Mouse (Mus musculus) lung, embryonic 15.5 days (tissue): ENCODE data around the gene Slc46a2. TPM values are rescaled to one million over a fixed set of nuclear protein-coding genes. Genes with fewer than 3 reads are reported as not detected.

Experiments used
- ATAC-seq: fragments of 200-750 bp; cut with Nextera tagmentation; 2 replicates; pipeline ENCODE4 v1.8.0; 2017; ENCODE audit warnings: moderate number of reproducible peaks, borderline replicate concordance; ENCODE audit not compliant: low FRiP score, low TSS enrichment; ENCODE audit errors: extremely low read depth
- H3K27ac ChIP-seq: fragments of 300-500 bp; sonication (generic); 2 replicates; pipeline ENCODE4 v1.5.1; 2015; ENCODE audit warnings: moderate library complexity, mild to moderate bottlenecking, inconsistent platforms
- H3K27me3 ChIP-seq: fragments of 300-500 bp; sonication (generic); 2 replicates; pipeline ENCODE4 v1.6.1; 2015; ENCODE audit warnings: inconsistent platforms
- H3K36me3 ChIP-seq: fragments of 300-500 bp; sonication (generic); 2 replicates; pipeline ENCODE4 v1.6.1; 2015; ENCODE audit warnings: inconsistent platforms
- H3K4me1 ChIP-seq: fragments of 300-500 bp; sonication (generic); 2 replicates; pipeline ENCODE4 v1.6.1; 2015; ENCODE audit warnings: inconsistent platforms
- H3K4me2 ChIP-seq: fragments of 300-500 bp; sonication (generic); 2 replicates; pipeline ENCODE4 v1.6.1; 2015; ENCODE audit warnings: inconsistent platforms, mild to moderate bottlenecking, moderate library complexity
- H3K4me3 ChIP-seq: fragments of 300-500 bp; sonication (generic); 2 replicates; pipeline ENCODE4 v1.5.1; 2015; ENCODE audit warnings: mild to moderate bottlenecking, inconsistent platforms
- H3K9ac ChIP-seq: fragments of 300-500 bp; sonication (generic); 2 replicates; pipeline ENCODE4 v1.6.1; 2015; ENCODE audit warnings: inconsistent platforms
- H3K9me3 ChIP-seq: fragments of 300-500 bp; sonication (generic); 2 replicates; pipeline ENCODE4 v1.6.1; 2016; ENCODE audit warnings: inconsistent platforms
- WGBS: fragments of 180-500 bp; shearing (Covaris S2); methylation state at CpG from one replicate; pipeline ENCODE4 v1.1.7; 2015; 5-methylcytosine and 5-hydroxymethylcytosine counted together
- polyA plus RNA-seq: library from polyadenylated mRNA; unstranded; fragments of >200 nt; fragmentation: Nextera tagmentation; extraction: Ambion mirVana; gene quantifications from 2 replicates; pipeline ENCODE4 v1.2.1, GENCODE M21; 2015

The Slc46a2 gene
- polyA plus RNA-seq, 1 experiment from 2014 or later = 3.4 TPM

- Histone ChIP-seq H3K4me1 (0 out of 2 replicates have a peak, but pooled peaks cover 4% of the 10 kb centered on the region), H3K36me3 (no peaks in the 10 kb centered on the region), H3K27ac (no peak overlapping the region), H3K4me2 (no peak overlapping the region), H3K27me3 (no peaks in the 10 kb centered on the region), H3K9me3 (no peaks in the 10 kb centered on the region), H3K9ac (no peak overlapping the region), H3K4me3 (no peak overlapping the region)
- no peak for ATAC-seq
- 91% methylated on average over 5 of the region's 5 CpGs for WGBS
Observed at GRCm38 (mm10) chr4:59887011-59887410, 27.8 kb downstream of the Slc46a2 start.

DNA sequence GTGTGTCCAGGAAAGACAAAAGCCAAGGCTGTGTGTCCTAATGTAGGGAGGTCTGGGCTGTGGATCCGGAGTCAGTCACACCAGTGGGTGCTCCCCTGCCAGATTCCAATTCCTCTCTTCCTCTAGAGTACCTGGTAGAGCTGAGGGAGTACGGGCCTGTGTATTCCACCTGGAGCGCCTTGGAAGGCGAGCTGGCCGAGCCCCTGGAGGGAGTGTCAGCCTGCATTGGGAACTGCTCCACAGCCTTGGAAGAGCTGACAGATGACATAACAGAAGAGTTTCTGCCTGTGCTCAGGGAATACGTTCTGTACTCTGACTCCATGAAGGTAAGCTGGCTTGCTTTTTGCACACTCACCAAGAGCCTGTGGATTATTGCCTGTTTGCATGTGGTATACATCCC is 28.6 kb downstream of the Slc46a2 start:
- H3K4me1 ChIP-seq = 0 out of 2 replicates have a peak, but pooled peaks cover 4% of the 10 kb centered on the region
- H3K27me3 ChIP-seq = no peaks in the 10 kb centered on the region
- no peaks in the 10 kb centered on the region for H3K9me3 ChIP-seq
- no peak overlapping the region for H3K27ac ChIP-seq
- H3K4me3 ChIP-seq = no peak overlapping the region
- WGBS = 89% methylated on average over 6 of the region's 6 CpGs
- no peak overlapping the region for H3K4me2 ChIP-seq
- ATAC-seq = no peak
- no peaks in the 10 kb centered on the region for H3K36me3 ChIP-seq
- H3K9ac ChIP-seq = no peak overlapping the region

DNA sequence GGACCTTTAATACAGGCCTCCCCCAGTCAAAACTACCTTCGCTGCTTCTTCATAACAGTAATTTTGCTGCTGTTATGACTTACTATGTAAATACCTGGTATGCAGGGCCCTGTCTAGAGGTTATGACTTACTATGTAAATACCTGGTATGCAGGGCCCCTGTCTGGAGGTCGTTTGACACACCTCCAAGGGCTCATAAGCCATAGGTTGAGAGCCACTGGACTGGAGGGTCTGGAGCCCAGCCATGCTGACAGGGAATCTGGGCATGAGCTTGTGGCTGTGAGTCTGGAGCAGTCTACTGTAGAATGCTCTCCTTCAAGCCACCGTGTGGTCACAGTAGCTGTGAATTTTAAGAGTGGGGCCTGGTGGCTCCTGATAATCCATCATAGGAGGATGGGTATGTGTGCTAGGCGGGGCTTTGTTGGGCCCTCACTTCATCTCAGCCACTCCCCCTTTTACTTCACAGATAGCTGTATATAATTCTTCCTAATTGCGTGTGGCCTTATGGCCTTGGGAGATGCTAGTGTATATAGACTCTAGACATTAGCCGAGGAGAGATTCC is 30.6 kb downstream of the Slc46a2 start:
- no peak overlapping the region for H3K27ac ChIP-seq
- H3K9me3 ChIP-seq = no peaks in the 10 kb centered on the region
- H3K27me3 ChIP-seq = no peaks in the 10 kb centered on the region
- WGBS = 58% methylated on average over 6 of the region's 6 CpGs
- ATAC-seq = peak; percentile 50; the same call in 1 of the 2 replicates
- H3K4me3 ChIP-seq = no peak overlapping the region
- peaks cover 4% of the 10 kb centered on the region; the same call in 1 of the 2 replicates for H3K36me3 ChIP-seq
- H3K4me2 ChIP-seq = no peak overlapping the region
- H3K4me1 ChIP-seq = 0 out of 2 replicates have a peak, but pooled peaks cover 4% of the 10 kb centered on the region
- H3K9ac ChIP-seq = no peak overlapping the region

GRCm38 (mm10) chr4:59881210-59881609 is 33.6 kb downstream of the Slc46a2 start:
- Histone ChIP-seq H3K4me2 (no peak overlapping the region), H3K27ac (no peak overlapping the region), H3K36me3 (peaks cover 4% of the 10 kb centered on the region; the same call in 1 of the 2 replicates), H3K9ac (no peak overlapping the region), H3K4me3 (no peak overlapping the region), H3K27me3 (no peaks in the 10 kb centered on the region), H3K9me3 (no peaks in the 10 kb centered on the region), H3K4me1 (0 out of 2 replicates have a peak, but pooled peaks cover 4% of the 10 kb centered on the region)
- 75% methylated on average over 2 of the region's 2 CpGs for WGBS
- no peak for ATAC-seq

- Histone ChIP-seq H3K27me3 (no peaks in the 10 kb centered on the region), H3K27ac (peak overlapping the region; percentile 29; the same call in 1 of the 2 replicates), H3K4me1 (0 out of 2 replicates have a peak, but pooled peaks cover 4% of the 10 kb centered on the region), H3K9ac (no peak overlapping the region), H3K4me3 (no peak overlapping the region), H3K4me2 (no peak overlapping the region), H3K9me3 (no peaks in the 10 kb centered on the region), H3K36me3 (peaks cover 4% of the 10 kb centered on the region; the same call in 1 of the 2 replicates)
- WGBS = 62% methylated on average over 5 of the region's 5 CpGs
- ATAC-seq = no peak
Observed at GRCm38 (mm10) chr4:59880725-59881124, 34.1 kb downstream of the Slc46a2 start.

GRCm38 (mm10) chr4:59879444-59879843 is 35.4 kb downstream of the Slc46a2 start:
- no peak for ATAC-seq
- H3K27ac ChIP-seq = no peak overlapping the region
- H3K36me3 ChIP-seq = peaks cover 4% of the 10 kb centered on the region; the same call in 1 of the 2 replicates
- H3K9me3 ChIP-seq = no peaks in the 10 kb centered on the region
- no peak overlapping the region for H3K4me2 ChIP-seq
- H3K4me3 ChIP-seq = no peak overlapping the region
- H3K9ac ChIP-seq = no peak overlapping the region
- H3K4me1 ChIP-seq = 0 out of 2 replicates have a peak, but pooled peaks cover 2% of the 10 kb centered on the region
- no peaks in the 10 kb centered on the region for H3K27me3 ChIP-seq
- 81% methylated on average over 3 of the region's 3 CpGs for WGBS

- Histone ChIP-seq H3K9me3 (no peaks in the 10 kb centered on the region), H3K27me3 (no peaks in the 10 kb centered on the region), H3K27ac (no peak overlapping the region), H3K4me3 (no peak overlapping the region), H3K4me1 (no peaks in the 10 kb centered on the region), H3K36me3 (peaks cover 4% of the 10 kb centered on the region; the same call in 1 of the 2 replicates), H3K9ac (no peak overlapping the region), H3K4me2 (no peak overlapping the region)
- no peak for ATAC-seq
- 78% methylated on average over 8 of the region's 8 CpGs for WGBS
Observed at GRCm38 (mm10) chr4:59878595-59878994, 36.3 kb downstream of the Slc46a2 start.

- no peak overlapping the region for H3K9ac ChIP-seq
- H3K4me2 ChIP-seq = no peak overlapping the region
- H3K4me1 ChIP-seq = no peaks in the 10 kb centered on the region
- H3K4me3 ChIP-seq = no peak overlapping the region
- H3K36me3 ChIP-seq = peaks cover 4% of the 10 kb centered on the region; the same call in 1 of the 2 replicates
- H3K27me3 ChIP-seq = no peaks in the 10 kb centered on the region
- ATAC-seq = no peak
- H3K9me3 ChIP-seq = no peaks in the 10 kb centered on the region
- no peak overlapping the region for H3K27ac ChIP-seq
- 72% methylated on average over 2 of the region's 2 CpGs for WGBS
Observed at GRCm38 (mm10) chr4:59877025-59877424, 37.8 kb downstream of the Slc46a2 start.

DNA sequence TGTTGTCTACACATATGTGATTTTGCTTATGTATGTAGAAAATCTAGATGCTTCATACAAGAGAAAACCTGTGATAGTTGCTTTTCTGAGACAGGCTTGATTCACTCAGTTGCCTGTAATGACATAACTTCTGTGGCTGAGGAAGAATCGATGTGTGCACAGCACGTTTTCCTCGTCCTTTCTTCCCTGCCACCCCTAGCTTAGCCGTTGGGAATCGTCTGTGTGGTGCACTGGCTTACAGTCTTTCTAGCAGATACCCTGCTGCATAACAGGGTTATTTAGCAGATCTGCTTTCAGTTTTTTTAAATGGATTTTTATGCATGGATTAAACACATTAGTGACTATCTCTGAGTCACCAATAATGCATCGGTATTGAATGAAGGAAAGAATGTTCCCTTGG is 38.3 kb downstream of the Slc46a2 start:
- WGBS = 83% methylated on average over 6 of the region's 6 CpGs

GRCm38 (mm10) chr4:59873830-59874229 is 41.0 kb downstream of the Slc46a2 start:
- 61% methylated on average over 5 of the region's 5 CpGs for WGBS
- H3K27me3 ChIP-seq = no peaks in the 10 kb centered on the region
- peaks cover 14% of the 10 kb centered on the region for H3K4me1 ChIP-seq
- no peak overlapping the region for H3K27ac ChIP-seq
- H3K4me3 ChIP-seq = no peak overlapping the region
- no peaks in the 10 kb centered on the region for H3K9me3 ChIP-seq
- no peak for ATAC-seq
- no peak overlapping the region for H3K9ac ChIP-seq
- no peak overlapping the region for H3K4me2 ChIP-seq
- H3K36me3 ChIP-seq = no peaks in the 10 kb centered on the region

More for the DNA sequence above, 38.3 kb downstream of the Slc46a2 start:
- H3K36me3 ChIP-seq = peaks cover 4% of the 10 kb centered on the region; the same call in 1 of the 2 replicates
- ATAC-seq = no peak
- H3K27me3 ChIP-seq = no peaks in the 10 kb centered on the region
- H3K27ac ChIP-seq = no peak overlapping the region
- H3K4me3 ChIP-seq = no peak overlapping the region
- no peaks in the 10 kb centered on the region for H3K9me3 ChIP-seq
- H3K4me2 ChIP-seq = no peak overlapping the region
- H3K4me1 ChIP-seq = no peaks in the 10 kb centered on the region
- H3K9ac ChIP-seq = no peak overlapping the region

DNA sequence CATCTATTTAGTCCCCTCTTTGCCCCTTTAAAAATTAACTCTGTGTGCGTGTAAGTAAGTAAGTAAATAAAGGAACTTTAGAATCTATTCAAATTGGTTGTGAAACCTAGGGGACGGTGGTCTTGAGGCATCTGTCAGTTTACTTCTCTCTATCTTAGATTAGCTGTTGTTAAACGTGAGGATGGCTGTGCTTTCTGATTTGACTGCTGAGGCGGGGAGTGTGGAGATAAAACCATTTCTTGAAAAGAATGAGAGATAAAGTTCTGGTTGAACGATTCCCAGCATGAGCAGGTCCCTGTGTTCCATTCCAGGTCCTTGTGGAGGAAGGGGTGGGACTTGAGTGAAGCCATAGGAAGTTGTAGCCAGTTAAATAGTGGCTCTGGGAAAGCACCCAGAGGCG is 41.6 kb downstream of the Slc46a2 start:
- WGBS = 47% methylated on average over 6 of the region's 6 CpGs

DNA sequence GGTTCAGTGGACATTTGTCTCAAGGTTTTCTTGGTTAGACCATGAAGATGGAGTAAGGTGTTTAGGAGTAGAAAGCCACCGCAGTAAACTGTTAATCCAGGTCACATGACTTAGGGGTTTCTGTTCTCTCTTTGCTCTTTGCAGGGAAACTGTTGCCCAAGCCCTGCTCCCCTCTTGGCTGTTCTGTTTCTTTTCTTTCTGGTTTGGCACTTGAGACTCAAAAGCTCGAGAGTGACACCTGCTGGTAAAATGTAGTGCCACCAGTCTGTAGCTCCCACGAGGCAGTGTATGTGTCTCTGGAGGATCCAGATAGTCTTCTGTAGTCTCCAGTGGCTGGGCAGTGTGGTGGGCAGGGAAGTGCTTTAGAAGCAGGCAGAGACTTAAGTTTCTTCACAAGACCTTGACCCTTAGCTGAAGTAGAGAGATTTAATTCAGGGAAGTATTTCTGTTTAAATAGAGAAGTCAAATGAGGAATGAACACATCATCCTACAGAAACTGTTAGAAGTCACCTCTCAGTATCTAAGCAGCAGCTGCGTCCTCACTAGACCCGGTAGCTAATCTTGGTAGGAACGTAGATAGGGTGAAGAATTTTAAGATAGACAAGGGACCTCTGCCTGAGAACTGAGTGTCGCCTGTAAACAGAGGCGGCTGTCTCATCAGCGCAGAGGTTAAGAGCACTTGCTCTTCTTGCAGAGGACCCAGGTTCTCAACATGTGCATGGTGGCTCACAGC is 43.8 kb downstream of the Slc46a2 start:
- H3K27ac ChIP-seq = no peak overlapping the region
- H3K4me1 ChIP-seq = peaks cover 14% of the 10 kb centered on the region
- no peaks in the 10 kb centered on the region for H3K9me3 ChIP-seq
- no peaks in the 10 kb centered on the region for H3K36me3 ChIP-seq
- 57% methylated on average over 9 of the region's 9 CpGs for WGBS
- H3K9ac ChIP-seq = no peak overlapping the region
- H3K4me2 ChIP-seq = no peak overlapping the region
- peak; percentile 53; the same call in 1 of the 2 replicates for ATAC-seq
- no peak overlapping the region for H3K4me3 ChIP-seq
- H3K27me3 ChIP-seq = no peaks in the 10 kb centered on the region

More for the DNA sequence above, 41.6 kb downstream of the Slc46a2 start:
- Histone ChIP-seq H3K4me3 (no peak overlapping the region), H3K9me3 (no peaks in the 10 kb centered on the region), H3K27me3 (no peaks in the 10 kb centered on the region), H3K9ac (no peak overlapping the region), H3K36me3 (no peaks in the 10 kb centered on the region), H3K27ac (no peak overlapping the region), H3K4me1 (peaks cover 14% of the 10 kb centered on the region), H3K4me2 (no peak overlapping the region)
- no peak for ATAC-seq
